Mouse (Mus musculus): ENCODE data around the gene Brip1. TPM values are rescaled to one million over a fixed set of nuclear protein-coding genes. Genes with fewer than 3 reads are reported as not detected.
"Not testable (repeated sequence)": the region's sequence is repeated elsewhere in the genome, so short reads cannot be mapped to it uniquely, and the experiment has no call there.

Brip1 gene
- polyA plus RNA-seq, 1 experiment from 2014 or later, result 13.0 TPM

- ATAC-seq (replicated peaks; ENCODE audit: low FRiP score, low TSS enrichment, low read depth), result no peak
- WGBS, result over 99% methylated on average over 5 of the region's 5 CpGs
- Histone ChIP-seq H3K27ac (ENCODE audit: low read depth) (no peak overlapping the region), H3K4me3 (ENCODE audit: low read depth, low read length) (no peak overlapping the region), H3K9ac (ENCODE audit: low read length) (no peak overlapping the region), H3K36me3 (ENCODE audit: control insufficient read depth, insufficient read depth, low read length) (peaks cover 69% of the 10 kb centered on the region), H3K9me3 (ENCODE audit: control insufficient read depth, low read length) (peaks cover 9% of the 10 kb centered on the region), H3K4me1 (replicated peaks; ENCODE audit: control insufficient read depth, insufficient read depth, low read length) (peaks cover 8% of the 10 kb centered on the region), H3K4me2 (ENCODE audit: low read length) (no peak overlapping the region), H3K27me3 (replicated peaks; ENCODE audit: control insufficient read depth, insufficient read depth, low read length) (no peaks in the 10 kb centered on the region)
- DNase-seq (ENCODE audit: low spot score), result no peak
Observed at GRCm38 (mm10) chr11:86205031-86205430, 4.0 kb upstream of the Brip1 start.

- no peak; the same call in 1 of the 2 replicates for ATAC-seq (replicated peaks; ENCODE audit: low FRiP score, low TSS enrichment, low read depth)
- H3K4me1 ChIP-seq (replicated peaks; ENCODE audit: control insufficient read depth, insufficient read depth, low read length), result peaks cover 13% of the 10 kb centered on the region
- whole genome bisulfite sequencing, result 44% methylated on average over 16 of the region's 16 CpGs
- H3K36me3 ChIP-seq (ENCODE audit: control insufficient read depth, insufficient read depth, low read length), result peaks cover 51% of the 10 kb centered on the region
- peak overlapping the region; percentile 92 for H3K27ac ChIP-seq (ENCODE audit: low read depth)
- peak overlapping the region; percentile 73 for H3K4me2 ChIP-seq (ENCODE audit: low read length)
- H3K9ac ChIP-seq (ENCODE audit: low read length), result peak overlapping the region; percentile 87
- H3K27me3 ChIP-seq (replicated peaks; ENCODE audit: control insufficient read depth, insufficient read depth, low read length), result no peaks in the 10 kb centered on the region
- peak overlapping the region; percentile 80 for H3K4me3 ChIP-seq (ENCODE audit: low read depth, low read length)
- DNase-seq (ENCODE audit: low spot score), result no peak
- peaks cover 9% of the 10 kb centered on the region for H3K9me3 ChIP-seq (ENCODE audit: control insufficient read depth, low read length)
Observed at GRCm38 (mm10) chr11:86201901-86202675, 1.1 kb upstream of the Brip1 start.

- under 1% methylated on average over 20 of the region's 21 CpGs for WGBS
- Histone ChIP-seq H3K27ac (ENCODE audit: low read depth) (peak overlapping the region; percentile 92), H3K9me3 (ENCODE audit: control insufficient read depth, low read length) (peaks cover 9% of the 10 kb centered on the region), H3K4me3 (ENCODE audit: low read depth, low read length) (peak overlapping the region; percentile 80), H3K36me3 (ENCODE audit: control insufficient read depth, insufficient read depth, low read length) (peaks cover 42% of the 10 kb centered on the region), H3K27me3 (replicated peaks; ENCODE audit: control insufficient read depth, insufficient read depth, low read length) (no peaks in the 10 kb centered on the region), H3K9ac (ENCODE audit: low read length) (peak overlapping the region; percentile 60), H3K4me1 (replicated peaks; ENCODE audit: control insufficient read depth, insufficient read depth, low read length) (peaks cover 13% of the 10 kb centered on the region), H3K4me2 (ENCODE audit: low read length) (peak overlapping the region; percentile 71)
- DNase-seq (ENCODE audit: low spot score), result no peak
- ATAC-seq (replicated peaks; ENCODE audit: low FRiP score, low TSS enrichment, low read depth), result peak; percentile 77
Observed at GRCm38 (mm10) chr11:86200460-86201021, 452 bp downstream of the Brip1 start.

DNA sequence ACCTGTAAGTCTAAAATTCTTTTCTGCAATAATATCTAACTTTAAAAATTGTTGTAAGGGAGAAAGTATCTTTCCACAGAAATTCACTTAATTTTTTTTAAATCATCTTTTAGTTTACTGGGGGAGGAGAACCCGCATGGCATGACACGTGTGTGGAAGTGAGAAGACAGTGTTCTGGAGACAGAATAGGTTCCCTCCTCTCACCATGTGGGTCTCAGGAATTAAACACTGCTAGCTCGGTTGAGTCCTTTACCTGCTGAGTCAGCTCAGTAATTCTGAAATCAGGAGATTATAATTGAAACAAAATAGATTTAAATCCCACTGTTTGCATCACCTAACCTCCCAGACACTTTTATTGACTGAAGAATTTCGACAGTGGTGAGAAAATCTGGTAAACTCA lies 1.3 kb downstream of the Brip1 start:
- no peak overlapping the region for H3K27ac ChIP-seq (ENCODE audit: low read depth)
- H3K9ac ChIP-seq (ENCODE audit: low read length), result peak overlapping the region; percentile 60
- peaks cover 39% of the 10 kb centered on the region for H3K36me3 ChIP-seq (ENCODE audit: control insufficient read depth, insufficient read depth, low read length)
- WGBS, result 48% methylated on average over 4 of the region's 4 CpGs
- ATAC-seq (replicated peaks; ENCODE audit: low FRiP score, low TSS enrichment, low read depth), result no peak
- peak overlapping the region; percentile 80 for H3K4me3 ChIP-seq (ENCODE audit: low read depth, low read length)
- DNase-seq (ENCODE audit: low spot score), result no peak
- H3K27me3 ChIP-seq (replicated peaks; ENCODE audit: control insufficient read depth, insufficient read depth, low read length), result no peaks in the 10 kb centered on the region
- H3K4me2 ChIP-seq (ENCODE audit: low read length), result peak overlapping the region; percentile 71
- peaks cover 9% of the 10 kb centered on the region for H3K9me3 ChIP-seq (ENCODE audit: control insufficient read depth, low read length)
- H3K4me1 ChIP-seq (replicated peaks; ENCODE audit: control insufficient read depth, insufficient read depth, low read length), result peaks cover 13% of the 10 kb centered on the region

GRCm38 (mm10) chr11:86185224-86185623 lies 15.8 kb downstream of the Brip1 start:
- not testable (repeated sequence) for H3K9ac ChIP-seq (ENCODE audit: low read length); ATAC-seq (replicated peaks; ENCODE audit: low FRiP score, low TSS enrichment, low read depth); H3K36me3 ChIP-seq (ENCODE audit: control insufficient read depth, insufficient read depth, low read length); H3K4me3 ChIP-seq (ENCODE audit: low read depth, low read length); H3K4me1 ChIP-seq (replicated peaks; ENCODE audit: control insufficient read depth, insufficient read depth, low read length); H3K27ac ChIP-seq (ENCODE audit: low read depth); DNase-seq (ENCODE audit: low spot score); H3K27me3 ChIP-seq (replicated peaks; ENCODE audit: control insufficient read depth, insufficient read depth, low read length); H3K4me2 ChIP-seq (ENCODE audit: low read length); H3K9me3 ChIP-seq (ENCODE audit: control insufficient read depth, low read length)
- WGBS, result 91% methylated on average over 7 of the region's 7 CpGs

- no peaks in the 10 kb centered on the region for H3K4me1 ChIP-seq (replicated peaks; ENCODE audit: control insufficient read depth, insufficient read depth, low read length)
- no peaks in the 10 kb centered on the region for H3K36me3 ChIP-seq (ENCODE audit: control insufficient read depth, insufficient read depth, low read length)
- DNase-seq (ENCODE audit: low spot score), result no peak
- H3K27ac ChIP-seq (ENCODE audit: low read depth), result no peak overlapping the region
- ATAC-seq (replicated peaks; ENCODE audit: low FRiP score, low TSS enrichment, low read depth), result no peak
- no peak overlapping the region for H3K9ac ChIP-seq (ENCODE audit: low read length)
- no peak overlapping the region for H3K4me3 ChIP-seq (ENCODE audit: low read depth, low read length)
- H3K4me2 ChIP-seq (ENCODE audit: low read length), result no peak overlapping the region
- 67% methylated on average over 3 of the region's 3 CpGs for WGBS
- no peaks in the 10 kb centered on the region for H3K27me3 ChIP-seq (replicated peaks; ENCODE audit: control insufficient read depth, insufficient read depth, low read length)
- no peaks in the 10 kb centered on the region for H3K9me3 ChIP-seq (ENCODE audit: control insufficient read depth, low read length)
Observed at GRCm38 (mm10) chr11:86175833-86176232, 25.2 kb downstream of the Brip1 start.

GRCm38 (mm10) chr11:86174173-86174572 lies 26.8 kb downstream of the Brip1 start:
- WGBS, result 53% methylated on average over 2 of the region's 2 CpGs
- H3K36me3 ChIP-seq (ENCODE audit: control insufficient read depth, insufficient read depth, low read length), result no peaks in the 10 kb centered on the region
- no peak overlapping the region for H3K4me2 ChIP-seq (ENCODE audit: low read length)
- no peak overlapping the region for H3K9ac ChIP-seq (ENCODE audit: low read length)
- no peak overlapping the region for H3K4me3 ChIP-seq (ENCODE audit: low read depth, low read length)
- H3K27ac ChIP-seq (ENCODE audit: low read depth), result no peak overlapping the region
- H3K27me3 ChIP-seq (replicated peaks; ENCODE audit: control insufficient read depth, insufficient read depth, low read length), result no peaks in the 10 kb centered on the region
- H3K4me1 ChIP-seq (replicated peaks; ENCODE audit: control insufficient read depth, insufficient read depth, low read length), result no peaks in the 10 kb centered on the region
- DNase-seq (ENCODE audit: low spot score), result peak; percentile 70
- ATAC-seq (replicated peaks; ENCODE audit: low FRiP score, low TSS enrichment, low read depth), result no peak
- H3K9me3 ChIP-seq (ENCODE audit: control insufficient read depth, low read length), result no peaks in the 10 kb centered on the region

- Histone ChIP-seq H3K4me3 (ENCODE audit: low read depth, low read length) (no peak overlapping the region), H3K27ac (ENCODE audit: low read depth) (no peak overlapping the region), H3K9me3 (ENCODE audit: control insufficient read depth, low read length) (no peaks in the 10 kb centered on the region), H3K27me3 (replicated peaks; ENCODE audit: control insufficient read depth, insufficient read depth, low read length) (no peaks in the 10 kb centered on the region), H3K36me3 (ENCODE audit: control insufficient read depth, insufficient read depth, low read length) (no peaks in the 10 kb centered on the region), H3K9ac (ENCODE audit: low read length) (no peak overlapping the region), H3K4me1 (replicated peaks; ENCODE audit: control insufficient read depth, insufficient read depth, low read length) (no peaks in the 10 kb centered on the region), H3K4me2 (ENCODE audit: low read length) (no peak overlapping the region)
- no peak for DNase-seq (ENCODE audit: low spot score)
- 82% methylated on average over 2 of the region's 2 CpGs for WGBS
- ATAC-seq (replicated peaks; ENCODE audit: low FRiP score, low TSS enrichment, low read depth), result no peak
Observed at GRCm38 (mm10) chr11:86170743-86171142, 30.2 kb downstream of the Brip1 start.

DNA sequence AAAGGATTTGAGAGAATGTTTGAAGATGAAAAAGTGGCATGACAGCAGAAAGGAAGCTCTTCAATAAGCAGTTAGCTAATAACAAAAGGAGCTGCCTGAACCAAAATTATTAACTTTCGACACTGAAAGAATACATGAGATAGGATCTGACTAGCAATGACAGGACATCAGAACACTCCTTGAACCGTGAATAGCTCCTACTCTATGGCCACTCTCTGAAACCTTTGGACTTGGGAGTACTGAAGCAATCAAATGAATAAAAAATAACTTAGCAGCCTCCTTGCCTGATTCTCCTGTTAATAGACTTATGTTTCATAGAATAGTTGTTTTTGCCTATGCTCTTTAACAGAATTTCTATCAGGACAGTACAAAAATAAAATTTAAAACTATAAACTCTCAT lies 40.7 kb downstream of the Brip1 start:
- Histone ChIP-seq H3K4me1 (replicated peaks; ENCODE audit: control insufficient read depth, insufficient read depth, low read length) (no peaks in the 10 kb centered on the region), H3K36me3 (ENCODE audit: control insufficient read depth, insufficient read depth, low read length) (no peaks in the 10 kb centered on the region), H3K4me2 (ENCODE audit: low read length) (no peak overlapping the region), H3K27ac (ENCODE audit: low read depth) (no peak overlapping the region), H3K9ac (ENCODE audit: low read length) (no peak overlapping the region), H3K4me3 (ENCODE audit: low read depth, low read length) (no peak overlapping the region), H3K9me3 (ENCODE audit: control insufficient read depth, low read length) (no peaks in the 10 kb centered on the region), H3K27me3 (replicated peaks; ENCODE audit: control insufficient read depth, insufficient read depth, low read length) (no peaks in the 10 kb centered on the region)
- DNase-seq (ENCODE audit: low spot score) (no peak), ATAC-seq (replicated peaks; ENCODE audit: low FRiP score, low TSS enrichment, low read depth) (no peak)
- WGBS, result 79% methylated on average over 2 of the region's 2 CpGs

Measured in intestine, embryonic 14.5 days (tissue).